ENCODE assay signal across 10 mouse cellular contexts in the genomic region with DNA sequence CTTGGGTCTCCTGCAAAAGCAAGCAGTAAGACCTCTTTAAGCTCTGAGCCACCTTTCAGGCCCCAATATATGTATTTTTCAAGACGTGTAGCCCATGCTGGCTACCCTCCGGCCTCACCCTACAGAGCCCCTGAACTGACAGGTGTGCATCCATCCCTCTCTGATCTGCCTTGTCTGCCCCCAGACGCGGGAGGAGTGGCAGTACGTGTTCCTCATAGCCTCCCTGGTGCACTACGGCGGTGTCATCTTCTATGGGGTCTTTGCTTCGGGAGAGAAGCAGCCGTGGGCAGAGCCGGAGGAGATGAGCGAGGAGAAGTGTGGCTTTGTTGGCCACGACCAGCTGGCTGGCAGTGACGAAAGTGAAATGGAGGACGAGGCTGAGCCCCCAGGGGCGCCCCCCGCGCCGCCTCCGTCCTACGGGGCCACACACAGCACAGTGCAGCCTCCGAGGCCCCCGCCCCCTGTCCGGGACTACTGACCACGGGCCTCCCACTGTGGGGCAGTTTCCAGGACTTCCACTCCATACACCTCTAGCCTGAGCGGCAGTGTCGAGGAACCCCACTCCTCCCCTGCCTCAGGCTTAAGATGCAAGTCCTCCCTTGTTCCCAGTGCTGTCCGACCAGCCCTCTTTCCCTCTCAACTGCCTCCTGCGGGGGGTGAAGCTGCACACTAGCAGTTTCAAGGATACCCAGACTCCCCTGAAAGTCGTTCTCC. TPM values are rescaled to one million over a fixed set of nuclear protein-coding genes. Genes with fewer than 3 reads are reported as not detected.
DNase-seq lines count a peak whose midpoint lies in the region; ATAC-seq and TF ChIP-seq lines count a peak whose summit lies in the region.
"Had no signal": no experiment of that assay in that cellular context is flagged by ENCODE, and none has a peak within 500 bp of the region (broad histone marks: within the 10 kb centered on the region; RNA-seq: fewer than 3 reads in every experiment).

No protein-coding gene starts in this region.

- no peak for TF ChIP-seq CTCF in stomach, postnatal 0 days (IDR thresholded peaks at IDR 0.05; ENCODE audit: low read depth)

- no peak for ATAC-seq in stomach, embryonic 14.5 days (ENCODE audit: insufficient number of reproducible peaks, insufficient read depth, low FRiP score, low read depth)
- ATAC-seq in stomach, postnatal 0 days (ENCODE audit: low FRiP score, low TSS enrichment), result no peak
- no peak for ATAC-seq in limb, embryonic 13.5 days (ENCODE audit: low FRiP score, low read depth)

- H3K4me1 ChIP-seq in heart, embryonic 10.5 days, result peaks cover 15% of the 10 kb centered on the region
- H3K4me1 ChIP-seq in stomach, embryonic 14.5 days (ENCODE audit: control insufficient read depth, insufficient read depth, low read length), result peaks cover 4% of the 10 kb centered on the region; the same call in 1 of the 2 replicates
- 0 out of 2 replicates have a peak, but pooled peaks cover 6% of the 10 kb centered on the region for H3K4me1 ChIP-seq in stomach, postnatal 0 days (replicated peaks; ENCODE audit: control insufficient read depth, insufficient read depth)
- peaks cover 15% of the 10 kb centered on the region for H3K4me1 ChIP-seq in limb, embryonic 13.5 days

- 0 out of 2 replicates have a peak overlapping the region, but pooled peaks have one; percentile 23 for H3K4me2 ChIP-seq in stomach, embryonic 14.5 days (replicated peaks; ENCODE audit: low read depth, low read length)
- H3K4me2 ChIP-seq in stomach, postnatal 0 days (replicated peaks; ENCODE audit: low read depth), result no peak overlapping the region
- H3K4me2 ChIP-seq in limb, embryonic 13.5 days (replicated peaks), result peak overlapping the region; percentile 38; the same call in 1 of the 2 replicates

- peaks cover 6% of the 10 kb centered on the region; the same call in 1 of the 2 replicates for H3K36me3 ChIP-seq in heart, embryonic 10.5 days
- H3K36me3 ChIP-seq in stomach, embryonic 14.5 days (ENCODE audit: control insufficient read depth, insufficient read depth, low read length), result no peaks in the 10 kb centered on the region
- no peaks in the 10 kb centered on the region for H3K36me3 ChIP-seq in stomach, postnatal 0 days (ENCODE audit: control insufficient read depth, insufficient read depth, low read length)
- no peaks in the 10 kb centered on the region for H3K36me3 ChIP-seq in limb, embryonic 13.5 days

- H3K27me3 ChIP-seq in heart, embryonic 10.5 days (ENCODE audit: insufficient read depth, poor library complexity, severe bottlenecking), result peaks cover 97% of the 10 kb centered on the region
- peaks cover 53% of the 10 kb centered on the region for H3K27me3 ChIP-seq in stomach, embryonic 14.5 days (ENCODE audit: control insufficient read depth, insufficient read depth, low read length)
- peaks cover 17% of the 10 kb centered on the region; the same call in 1 of the 2 replicates for H3K27me3 ChIP-seq in stomach, postnatal 0 days (ENCODE audit: control insufficient read depth, insufficient read depth, low read length)
- peaks cover 97% of the 10 kb centered on the region for H3K27me3 ChIP-seq in limb, embryonic 13.5 days

- H3K27ac ChIP-seq in heart, embryonic 10.5 days, result 0 out of 2 replicates have a peak overlapping the region, but pooled peaks have one; percentile 25
- no peak overlapping the region for H3K27ac ChIP-seq in stomach, embryonic 14.5 days (ENCODE audit: low read length)
- no peak overlapping the region for H3K27ac ChIP-seq in stomach, postnatal 0 days (replicated peaks)
- H3K27ac ChIP-seq in limb, embryonic 13.5 days, result no peak overlapping the region

- TF ChIP-seq EP300 in stomach, postnatal 0 days (optimal IDR thresholded peaks at IDR 0.05), result no peak

- H3K9ac ChIP-seq in stomach, embryonic 14.5 days (replicated peaks; ENCODE audit: low read depth, low read length), result no peak overlapping the region
- no peak overlapping the region for H3K9ac ChIP-seq in stomach, postnatal 0 days (ENCODE audit: low read length)
- H3K9ac ChIP-seq in limb, embryonic 13.5 days, result no peak overlapping the region; the same call in 1 of the 2 replicates

- no peak for DNase-seq in heart, embryonic 10.5 days (ENCODE audit: low spot score)
- no peak for DNase-seq in heart, adult 18-20 months
- DNase-seq in stomach, postnatal 0 days (ENCODE audit: low spot score), result no peak
- peak; percentile 77 for DNase-seq in testis, postnatal 14 days (ENCODE audit: low spot score)
- no peak for DNase-seq in spleen, postnatal 36 days (ENCODE audit: low spot score in 2 of 2)
- no peak for DNase-seq in cerebellum, adult 11-12 months
- DNase-seq: kidney, postnatal 25 days had no signal

- WGBS in heart, embryonic 10.5 days, result 6% methylated on average over 29 of the region's 29 CpGs
- WGBS in stomach, embryonic 14.5 days, result 4% methylated on average over 29 of the region's 29 CpGs
- WGBS in stomach, postnatal 0 days, result 5% methylated on average over 26 of the region's 29 CpGs
- 5% methylated on average over 29 of the region's 29 CpGs for WGBS in limb, embryonic 13.5 days

- H3K4me3 ChIP-seq in heart, embryonic 10.5 days, result peak overlapping the region; percentile 40
- no peak overlapping the region for H3K4me3 ChIP-seq in stomach, embryonic 14.5 days (ENCODE audit: low read depth, low read length)
- H3K4me3 ChIP-seq in stomach, postnatal 0 days (ENCODE audit: low read depth, low read length), result no peak overlapping the region
- H3K4me3 ChIP-seq in limb, embryonic 13.5 days, result 0 out of 2 replicates have a peak overlapping the region, but pooled peaks have one; percentile 10

- H3K9me3 ChIP-seq in heart, embryonic 10.5 days, result peaks cover 16% of the 10 kb centered on the region
- H3K9me3 ChIP-seq in stomach, embryonic 14.5 days (ENCODE audit: control insufficient read depth, low read depth, low read length), result peaks cover 8% of the 10 kb centered on the region
- H3K9me3 ChIP-seq in stomach, postnatal 0 days (ENCODE audit: control insufficient read depth, low read length), result peaks cover 6% of the 10 kb centered on the region
- peaks cover 15% of the 10 kb centered on the region for H3K9me3 ChIP-seq in limb, embryonic 13.5 days

RNA-seq across cellular contexts. Expression of gene Gfy, which starts 4.6 kb away (rescaled TPM):
- not detected in 2 replicates for polyA plus RNA-seq in heart, embryonic 10.5 days (2016; fragmentation: Nextera tagmentation; extraction: Ambion mirVana)
- total RNA-seq in heart, adult 18-20 months (2021), result not detected
- not detected in 2 replicates for polyA plus RNA-seq in stomach, embryonic 14.5 days (2014; fragmentation: Nextera tagmentation; extraction: Ambion mirVana)
- polyA plus RNA-seq in stomach, postnatal 0 days (2015; fragmentation: Nextera tagmentation; extraction: Ambion mirVana), result not detected in 2 replicates
- polyA plus RNA-seq in limb, embryonic 13.5 days (2015; fragmentation: Nextera tagmentation; extraction: Ambion mirVana), result not detected in 2 replicates
- polyA plus RNA-seq: stomach, embryonic 16.5 days had no signal

RNA-seq across cellular contexts. Expression of gene Pth2, which starts 6.1 kb away (rescaled TPM):
- 0.41 TPM in 1 of 2 replicates, not detected in the other for polyA plus RNA-seq in heart, embryonic 10.5 days (2016; fragmentation: Nextera tagmentation; extraction: Ambion mirVana)
- not detected for total RNA-seq in heart, adult 18-20 months (2021)
- not detected in 2 replicates for polyA plus RNA-seq in stomach, embryonic 14.5 days (2014; fragmentation: Nextera tagmentation; extraction: Ambion mirVana)
- not detected in 2 replicates for polyA plus RNA-seq in stomach, postnatal 0 days (2015; fragmentation: Nextera tagmentation; extraction: Ambion mirVana)
- not detected in 2 replicates for polyA plus RNA-seq in limb, embryonic 13.5 days (2015; fragmentation: Nextera tagmentation; extraction: Ambion mirVana)
- polyA plus RNA-seq: stomach, embryonic 16.5 days had no signal

RNA-seq across cellular contexts. Expression of gene Slc17a7, which starts 11.0 kb away (rescaled TPM):
- polyA plus RNA-seq in heart, embryonic 10.5 days (2016; fragmentation: Nextera tagmentation; extraction: Ambion mirVana), result 0.76 and 1.4 TPM in 2 replicates
- 10 to 100 TPM; 29.7 to 32.4 TPM for total RNA-seq in heart, adult 18-20 months (2021)
- 0.20 TPM in 1 of 2 replicates, not detected in the other for polyA plus RNA-seq in stomach, embryonic 14.5 days (2014; fragmentation: Nextera tagmentation; extraction: Ambion mirVana)
- polyA plus RNA-seq in stomach, postnatal 0 days (2015; fragmentation: Nextera tagmentation; extraction: Ambion mirVana), result 0.07 TPM in 1 of 2 replicates, not detected in the other
- 0.19 and 0.23 TPM in 2 replicates for polyA plus RNA-seq in limb, embryonic 13.5 days (2015; fragmentation: Nextera tagmentation; extraction: Ambion mirVana)

RNA-seq across cellular contexts. Expression of gene Aldh16a1, which starts 20.3 kb away (rescaled TPM):
- 45.2 and 45.7 TPM in 2 replicates for polyA plus RNA-seq in heart, embryonic 10.5 days (2016; fragmentation: Nextera tagmentation; extraction: Ambion mirVana)
- 10 to 100 TPM; 21.5 to 26.8 TPM for total RNA-seq in heart, adult 18-20 months (2021)
- polyA plus RNA-seq in stomach, embryonic 14.5 days (2014; fragmentation: Nextera tagmentation; extraction: Ambion mirVana), result 43.4 and 54.1 TPM in 2 replicates
- 24.6 and 25.6 TPM in 2 replicates for polyA plus RNA-seq in stomach, postnatal 0 days (2015; fragmentation: Nextera tagmentation; extraction: Ambion mirVana)
- 45.1 and 46.4 TPM in 2 replicates for polyA plus RNA-seq in limb, embryonic 13.5 days (2015; fragmentation: Nextera tagmentation; extraction: Ambion mirVana)

RNA-seq across cellular contexts. Expression of gene Pih1d1, which starts 20.6 kb away (rescaled TPM):
- 97.8 and 102 TPM in 2 replicates for polyA plus RNA-seq in heart, embryonic 10.5 days (2016; fragmentation: Nextera tagmentation; extraction: Ambion mirVana)
- 10 to 100 TPM; 35.5 to 42.7 TPM for total RNA-seq in heart, adult 18-20 months (2021)
- 103 and 114 TPM in 2 replicates for polyA plus RNA-seq in stomach, embryonic 14.5 days (2014; fragmentation: Nextera tagmentation; extraction: Ambion mirVana)
- 48.8 and 49.0 TPM in 2 replicates for polyA plus RNA-seq in stomach, postnatal 0 days (2015; fragmentation: Nextera tagmentation; extraction: Ambion mirVana)
- polyA plus RNA-seq in limb, embryonic 13.5 days (2015; fragmentation: Nextera tagmentation; extraction: Ambion mirVana), result 86.9 and 87.1 TPM in 2 replicates

Comparison
In these comparisons a context has a peak if more than half of its experiments do, and no peak if none do; other contexts are left out.
1. H3K4me3 ChIP-seq: peak in heart, embryonic 10.5 days (single experiment) and limb, embryonic 13.5 days (single experiment); none in stomach, embryonic 14.5 days (single experiment) and stomach, postnatal 0 days (single experiment).